Mouse (Mus musculus): ENCODE results near the gene Ereg. TPM values are rescaled to one million over a fixed set of nuclear protein-coding genes. Genes with fewer than 3 reads are reported as not detected.

The Ereg gene
- not detected for polyA plus RNA-seq (2017; shearing (Covaris generic))

GRCm38 (mm10) chr5:91074450-91074950 is at the start of gene Ereg:
Gene Ereg (plus strand): TSS chr5:91074622.

GRCm38 (mm10) chr5:91027164-91027563 is 47.3 kb upstream of the Ereg start, which contains the start of gene Epgn:
Gene Epgn (plus strand): TSS chr5:91027464.

GRCm38 (mm10) chr5:91139446-91139873 is 65.0 kb downstream of the Ereg start, which contains the start of gene Areg:
Gene Areg (plus strand): TSS chr5:91139599.

Other genes with a start within 250 kb of the Ereg start
- not detected for gene Cxcl1, start 183.4 kb upstream of the Ereg start, polyA plus RNA-seq (2017; shearing (Covaris generic))
- 1.5 TPM for gene Cxcl2, start 170.8 kb upstream of the Ereg start, polyA plus RNA-seq (2017; shearing (Covaris generic))
- gene Mthfd2l, start 143.5 kb upstream of the Ereg start, polyA plus RNA-seq (2017; shearing (Covaris generic)), result 0.71 TPM
- gene Epgn, start 47.2 kb upstream of the Ereg start, polyA plus RNA-seq (2017; shearing (Covaris generic)), result not detected
- gene Areg, start 65.0 kb downstream of the Ereg start, polyA plus RNA-seq (2017; shearing (Covaris generic)), result 1.4 TPM

All from CD4-positive, CD25-positive, alpha-beta regulatory T cell, adult 9 weeks (primary cell).